ENCODE assay signal across 16 mouse cellular contexts in the genomic region with DNA sequence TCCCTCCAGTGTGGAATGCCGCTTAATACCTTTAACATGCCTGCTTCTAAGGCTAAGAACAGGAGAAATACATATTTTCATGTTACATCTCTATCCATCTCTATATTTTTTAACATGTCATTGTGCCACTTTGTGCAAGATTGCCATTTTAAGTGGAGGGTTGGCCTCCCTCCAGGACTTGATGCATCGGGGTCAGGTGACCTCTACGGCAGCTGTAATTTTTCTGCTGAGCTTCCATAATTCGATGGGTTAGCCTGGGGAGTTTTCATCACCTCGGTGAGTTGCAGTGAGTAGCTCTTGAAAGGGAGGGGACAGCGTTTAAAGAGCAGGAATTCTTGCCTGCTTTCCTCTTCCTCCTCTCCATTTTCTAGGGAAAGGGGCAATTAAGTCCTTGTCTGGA.
DNase-seq lines count a peak whose midpoint lies in the region; ATAC-seq and TF ChIP-seq lines count a peak whose summit lies in the region.
"Had no signal": no experiment of that assay in that cellular context is flagged by ENCODE, and none has a peak within 500 bp of the region (broad histone marks: within the 10 kb centered on the region; RNA-seq: fewer than 3 reads in every experiment).

No protein-coding gene starts in this region.

- no peak overlapping the region for H3K4me2 ChIP-seq in stomach, embryonic 14.5 days (replicated peaks; ENCODE audit: low read depth, low read length)
- H3K4me2 ChIP-seq in stomach, postnatal 0 days (replicated peaks; ENCODE audit: low read depth), result no peak overlapping the region
- H3K4me2 ChIP-seq in liver, embryonic 12.5 days, result no peak overlapping the region
- H3K4me2 ChIP-seq: liver, embryonic 13.5 days; midbrain, embryonic 12.5 days; stomach, embryonic 15.5 days had no signal

- no peak for TF ChIP-seq EP300 in stomach, postnatal 0 days (optimal IDR thresholded peaks at IDR 0.05)

- H3K9me3 ChIP-seq in stomach, embryonic 14.5 days (ENCODE audit: control insufficient read depth, low read depth, low read length), result no peaks in the 10 kb centered on the region
- no peaks in the 10 kb centered on the region for H3K9me3 ChIP-seq in stomach, postnatal 0 days (ENCODE audit: control insufficient read depth, low read length)
- H3K9me3 ChIP-seq in liver, embryonic 12.5 days (replicated peaks), result no peaks in the 10 kb centered on the region
- H3K9me3 ChIP-seq: heart, embryonic 10.5 days; liver, embryonic 13.5 days; midbrain, embryonic 12.5 days; stomach, embryonic 15.5 days had no signal

- peak overlapping the region; percentile 53; the same call in 1 of the 2 replicates for H3K27ac ChIP-seq in left cerebral cortex, adult 2 months
- peak overlapping the region; percentile 69; the same call in 1 of the 2 replicates for H3K27ac ChIP-seq in stomach, embryonic 14.5 days (ENCODE audit: low read length)
- H3K27ac ChIP-seq in stomach, postnatal 0 days (replicated peaks), result no peak overlapping the region
- H3K27ac ChIP-seq in liver, embryonic 12.5 days, result no peak overlapping the region
- H3K27ac ChIP-seq: heart, embryonic 10.5 days; liver, embryonic 13.5 days; midbrain, embryonic 12.5 days had no signal

- no peaks in the 10 kb centered on the region for H3K36me3 ChIP-seq in stomach, embryonic 14.5 days (ENCODE audit: control insufficient read depth, insufficient read depth, low read length)
- no peaks in the 10 kb centered on the region for H3K36me3 ChIP-seq in stomach, postnatal 0 days (ENCODE audit: control insufficient read depth, insufficient read depth, low read length)
- no peaks in the 10 kb centered on the region for H3K36me3 ChIP-seq in liver, embryonic 12.5 days
- H3K36me3 ChIP-seq: heart, embryonic 10.5 days; liver, embryonic 13.5 days; midbrain, embryonic 12.5 days; stomach, embryonic 15.5 days had no signal

- no peaks in the 10 kb centered on the region for H3K27me3 ChIP-seq in stomach, embryonic 14.5 days (ENCODE audit: control insufficient read depth, insufficient read depth, low read length)
- H3K27me3 ChIP-seq in stomach, postnatal 0 days (ENCODE audit: control insufficient read depth, insufficient read depth, low read length), result no peaks in the 10 kb centered on the region
- H3K27me3 ChIP-seq in liver, embryonic 12.5 days (replicated peaks), result no peaks in the 10 kb centered on the region
- H3K27me3 ChIP-seq: liver, embryonic 13.5 days; midbrain, embryonic 12.5 days; stomach, embryonic 15.5 days had no signal

- ATAC-seq in stomach, embryonic 14.5 days (ENCODE audit: insufficient number of reproducible peaks, insufficient read depth, low FRiP score, low read depth), result no peak
- ATAC-seq in stomach, postnatal 0 days (ENCODE audit: low FRiP score, low TSS enrichment), result no peak
- ATAC-seq in liver, embryonic 12.5 days, result no peak

- no peak overlapping the region for H3K9ac ChIP-seq in stomach, embryonic 14.5 days (replicated peaks; ENCODE audit: low read depth, low read length)
- H3K9ac ChIP-seq in stomach, postnatal 0 days (ENCODE audit: low read length), result no peak overlapping the region
- no peak overlapping the region for H3K9ac ChIP-seq in liver, embryonic 12.5 days
- H3K9ac ChIP-seq: liver, embryonic 13.5 days; midbrain, embryonic 12.5 days; stomach, embryonic 15.5 days had no signal

- no peak for TF ChIP-seq CTCF in left cerebral cortex, adult 2 months (IDR thresholded peaks at IDR 0.05)
- TF ChIP-seq CTCF in stomach, postnatal 0 days (IDR thresholded peaks at IDR 0.05; ENCODE audit: low read depth), result no peak

- no peak overlapping the region for H3K4me3 ChIP-seq in left cerebral cortex, adult 2 months
- H3K4me3 ChIP-seq in stomach, embryonic 14.5 days (ENCODE audit: low read depth, low read length), result no peak overlapping the region
- H3K4me3 ChIP-seq in stomach, postnatal 0 days (ENCODE audit: low read depth, low read length), result no peak overlapping the region
- H3K4me3 ChIP-seq in liver, embryonic 12.5 days, result no peak overlapping the region
- H3K4me3 ChIP-seq: heart, embryonic 10.5 days; liver, embryonic 13.5 days; midbrain, embryonic 12.5 days; stomach, embryonic 15.5 days had no signal

- peak; percentile 42 for DNase-seq in embryo, embryonic 11 days
- no peak for DNase-seq in embryo, embryonic 10.5 days (ENCODE audit: low spot score)
- no peak for DNase-seq in left cerebral cortex, adult 2 months (ENCODE audit: extremely low spot score in 1 of 2, low spot score in 2 of 2)
- DNase-seq in left cerebral cortex, postnatal 4 days, result no peak
- no peak for DNase-seq in stomach, postnatal 0 days (ENCODE audit: low spot score)
- no peak for DNase-seq in layer of hippocampus, postnatal 14 days (ENCODE audit: low spot score in 2 of 2)
- DNase-seq: adrenal gland, adult 2 months; cerebellum, adult 8-10 months; gastrocnemius, postnatal 25 days; liver, embryonic 13.5 days; lung, postnatal 10 days had no signal

- intact Hi-C loops in left cerebral cortex, adult 2 months (cut with DNase I), result no loop called here
- intact Hi-C loops in left cerebral cortex, postnatal 4 days (cut with DNase I), result no loop called here

- WGBS in stomach, embryonic 14.5 days, result 26% methylated on average over 6 of the region's 6 CpGs
- WGBS in stomach, postnatal 0 days, result 21% methylated on average over 6 of the region's 6 CpGs
- WGBS in liver, embryonic 12.5 days (ENCODE audit: insufficient replicate concordance), result 54% methylated on average over 6 of the region's 6 CpGs

- peaks cover 13% of the 10 kb centered on the region; the same call in 1 of the 2 replicates for H3K4me1 ChIP-seq in stomach, embryonic 14.5 days (ENCODE audit: control insufficient read depth, insufficient read depth, low read length)
- H3K4me1 ChIP-seq in stomach, postnatal 0 days (replicated peaks; ENCODE audit: control insufficient read depth, insufficient read depth), result 0 out of 2 replicates have a peak, but pooled peaks cover 2% of the 10 kb centered on the region
- no peaks in the 10 kb centered on the region for H3K4me1 ChIP-seq in liver, embryonic 12.5 days
- H3K4me1 ChIP-seq: liver, embryonic 13.5 days had no signal

Comparison
In these comparisons a context has a peak if more than half of its experiments do, and no peak if none do; other contexts are left out.
1. H3K27ac ChIP-seq: peak in left cerebral cortex, adult 2 months (single experiment) and stomach, embryonic 14.5 days (single experiment); none in stomach, postnatal 0 days (single experiment) and liver, embryonic 12.5 days (single experiment).